Mouse (Mus musculus): ENCODE data around the gene Trim47. TPM values are rescaled to one million over a fixed set of nuclear protein-coding genes. Genes with fewer than 3 reads are reported as not detected.
"Not testable (repeated sequence)": the region's sequence is repeated elsewhere in the genome, so short reads cannot be mapped to it uniquely, and the experiment has no call there.

Gene Trim47
- polyA plus RNA-seq, 2 experiments: 25.1 to 25.5 TPM

- Histone ChIP-seq H3K4me3 (replicated peaks; ENCODE audit: low read length) (peak within 1 kb of the TSS; percentile 58), H3K27me3 (ENCODE audit: control insufficient read depth, insufficient read depth, low read length) (no peaks in the 10 kb centered on the region), H3K4me1 (ENCODE audit: control insufficient read depth, insufficient read depth, low read length) (peaks cover 23% of the 10 kb centered on the region), H3K9me3 (ENCODE audit: control insufficient read depth, low read length) (no peaks in the 10 kb centered on the region), H3K27ac (replicated peaks; ENCODE audit: low read depth, low read length) (peak within 1 kb of the TSS; percentile 89), H3K9ac (ENCODE audit: low read depth, low read length, severe bottlenecking) (peak within 1 kb of the TSS; percentile 77), H3K36me3 (ENCODE audit: control insufficient read depth, insufficient read depth, low read length) (peaks cover 36% of the 10 kb centered on the region), H3K4me2 (replicated peaks; ENCODE audit: low read depth, low read length, severe bottlenecking) (peak within 1 kb of the TSS; percentile 70)
- peak; percentile 82 for ATAC-seq (ENCODE audit: low FRiP score, low read depth)
- 1% methylated on average over 63 of the region's 69 CpGs for WGBS
- peak; percentile 83 for DNase-seq (ENCODE audit: low spot score)
- 0 out of 2 replicates have a peak, but pooled peaks have one; percentile 35 for TF ChIP-seq POLR2A (IDR thresholded peaks at IDR 0.05; ENCODE audit: borderline replicate concordance, extremely low read depth, insufficient read depth, insufficient read length)
Measured at GRCm38 (mm10) chr11:116130488-116131205, 3.6 kb upstream of the Trim47 start, which contains the start of gene Trim65. TSS of gene Trim65 (minus strand) at chr11:116131128.

GRCm38 (mm10) chr11:116129993-116130487, 3.0 kb upstream of the Trim47 start:
- TF ChIP-seq POLR2A (IDR thresholded peaks at IDR 0.05; ENCODE audit: borderline replicate concordance, extremely low read depth, insufficient read depth, insufficient read length): no peak
- ATAC-seq (ENCODE audit: low FRiP score, low read depth): peak; percentile 9; the same call in 1 of the 2 replicates

GRCm38 (mm10) chr11:116129091-116129790, 2.2 kb upstream of the Trim47 start:
- Histone ChIP-seq H3K4me1 (ENCODE audit: control insufficient read depth, insufficient read depth, low read length) (peaks cover 23% of the 10 kb centered on the region), H3K36me3 (ENCODE audit: control insufficient read depth, insufficient read depth, low read length) (peaks cover 31% of the 10 kb centered on the region), H3K9me3 (ENCODE audit: control insufficient read depth, low read length) (no peaks in the 10 kb centered on the region), H3K9ac (ENCODE audit: low read depth, low read length, severe bottlenecking) (no peak overlapping the region), H3K27ac (replicated peaks; ENCODE audit: low read depth, low read length) (no peak overlapping the region), H3K4me3 (replicated peaks; ENCODE audit: low read length) (no peak overlapping the region), H3K27me3 (ENCODE audit: control insufficient read depth, insufficient read depth, low read length) (no peaks in the 10 kb centered on the region), H3K4me2 (replicated peaks; ENCODE audit: low read depth, low read length, severe bottlenecking) (no peak overlapping the region; the same call in 1 of the 2 replicates)
- no peak for TF ChIP-seq POLR2A (IDR thresholded peaks at IDR 0.05; ENCODE audit: borderline replicate concordance, extremely low read depth, insufficient read depth, insufficient read length)
- DNase-seq (ENCODE audit: low spot score): no peak
- ATAC-seq (ENCODE audit: low FRiP score, low read depth): no peak
- WGBS: 87% methylated on average over 9 of the region's 9 CpGs

More at GRCm38 (mm10) chr11:116129993-116130487, 3.0 kb upstream of the Trim47 start:
- Histone ChIP-seq H3K9me3 (ENCODE audit: control insufficient read depth, low read length) (no peaks in the 10 kb centered on the region), H3K4me2 (replicated peaks; ENCODE audit: low read depth, low read length, severe bottlenecking) (peak overlapping the region; percentile 70), H3K4me3 (replicated peaks; ENCODE audit: low read length) (peak overlapping the region; percentile 58), H3K4me1 (ENCODE audit: control insufficient read depth, insufficient read depth, low read length) (peaks cover 23% of the 10 kb centered on the region), H3K27me3 (ENCODE audit: control insufficient read depth, insufficient read depth, low read length) (no peaks in the 10 kb centered on the region), H3K27ac (replicated peaks; ENCODE audit: low read depth, low read length) (peak overlapping the region; percentile 89; the same call in 1 of the 2 replicates), H3K9ac (ENCODE audit: low read depth, low read length, severe bottlenecking) (peak overlapping the region; percentile 77), H3K36me3 (ENCODE audit: control insufficient read depth, insufficient read depth, low read length) (peaks cover 39% of the 10 kb centered on the region)
- no peak for DNase-seq (ENCODE audit: low spot score)
- 49% methylated on average over 8 of the region's 8 CpGs for WGBS

- DNase-seq (ENCODE audit: low spot score): no peak
- Histone ChIP-seq H3K9ac (ENCODE audit: low read depth, low read length, severe bottlenecking) (0 out of 2 replicates have a peak overlapping the region, but pooled peaks have one; percentile 18), H3K4me3 (replicated peaks; ENCODE audit: low read length) (no peak overlapping the region), H3K9me3 (ENCODE audit: control insufficient read depth, low read length) (no peaks in the 10 kb centered on the region), H3K27ac (replicated peaks; ENCODE audit: low read depth, low read length) (no peak overlapping the region), H3K4me2 (replicated peaks; ENCODE audit: low read depth, low read length, severe bottlenecking) (0 out of 2 replicates have a peak overlapping the region, but pooled peaks have one; percentile 38), H3K4me1 (ENCODE audit: control insufficient read depth, insufficient read depth, low read length) (peaks cover 23% of the 10 kb centered on the region), H3K36me3 (ENCODE audit: control insufficient read depth, insufficient read depth, low read length) (peaks cover 20% of the 10 kb centered on the region), H3K27me3 (ENCODE audit: control insufficient read depth, insufficient read depth, low read length) (no peaks in the 10 kb centered on the region)
- ATAC-seq (ENCODE audit: low FRiP score, low read depth): no peak
- no peak for TF ChIP-seq POLR2A (IDR thresholded peaks at IDR 0.05; ENCODE audit: borderline replicate concordance, extremely low read depth, insufficient read depth, insufficient read length)
- WGBS: 54% methylated on average over 9 of the region's 9 CpGs
Measured at GRCm38 (mm10) chr11:116127986-116128385, 976 bp upstream of the Trim47 start.

- DNase-seq (ENCODE audit: low spot score) (no peak), ATAC-seq (ENCODE audit: low FRiP score, low read depth) (no peak)
- H3K9ac ChIP-seq (ENCODE audit: low read depth, low read length, severe bottlenecking): no peak overlapping the region
- H3K4me1 ChIP-seq (ENCODE audit: control insufficient read depth, insufficient read depth, low read length): peaks cover 20% of the 10 kb centered on the region
- TF ChIP-seq POLR2A (IDR thresholded peaks at IDR 0.05; ENCODE audit: borderline replicate concordance, extremely low read depth, insufficient read depth, insufficient read length): no peak
- H3K9me3 ChIP-seq (ENCODE audit: control insufficient read depth, low read length): no peaks in the 10 kb centered on the region
- no peak overlapping the region for H3K4me3 ChIP-seq (replicated peaks; ENCODE audit: low read length)
- no peaks in the 10 kb centered on the region for H3K27me3 ChIP-seq (ENCODE audit: control insufficient read depth, insufficient read depth, low read length)
- WGBS: 93% methylated on average over 15 of the region's 15 CpGs
- peaks cover 11% of the 10 kb centered on the region for H3K36me3 ChIP-seq (ENCODE audit: control insufficient read depth, insufficient read depth, low read length)
- no peak overlapping the region for H3K4me2 ChIP-seq (replicated peaks; ENCODE audit: low read depth, low read length, severe bottlenecking)
- H3K27ac ChIP-seq (replicated peaks; ENCODE audit: low read depth, low read length): no peak overlapping the region
Measured at GRCm38 (mm10) chr11:116126261-116126660, 749 bp downstream of the Trim47 start.

- not testable (repeated sequence) for H3K4me1 ChIP-seq (ENCODE audit: control insufficient read depth, insufficient read depth, low read length); H3K27me3 ChIP-seq (ENCODE audit: control insufficient read depth, insufficient read depth, low read length); H3K27ac ChIP-seq (replicated peaks; ENCODE audit: low read depth, low read length); DNase-seq (ENCODE audit: low spot score); ATAC-seq (ENCODE audit: low FRiP score, low read depth); H3K9me3 ChIP-seq (ENCODE audit: control insufficient read depth, low read length); H3K4me3 ChIP-seq (replicated peaks; ENCODE audit: low read length); H3K9ac ChIP-seq (ENCODE audit: low read depth, low read length, severe bottlenecking); H3K4me2 ChIP-seq (replicated peaks; ENCODE audit: low read depth, low read length, severe bottlenecking)
- 91% methylated on average over 8 of the region's 8 CpGs for WGBS
- H3K36me3 ChIP-seq (ENCODE audit: control insufficient read depth, insufficient read depth, low read length): peaks cover 11% of the 10 kb centered on the region
Measured at GRCm38 (mm10) chr11:116121731-116122245, 5.2 kb downstream of the Trim47 start.

Data from limb, embryonic 14.5 days (tissue).